Mouse (Mus musculus): Measurements from ENCODE around the gene Endou. TPM values are rescaled to one million over a fixed set of nuclear protein-coding genes. Genes with fewer than 3 reads are reported as not detected.

Gene Endou
- total RNA-seq, 2 experiments from 2014 or later, result 1.1 to 1.2 TPM

GRCm38 (mm10) chr15:97727048-97727447 is 4.1 kb downstream of the Endou start:
- no peak for DNase-seq

GRCm38 (mm10) chr15:97726310-97726709 is 4.8 kb downstream of the Endou start:
- DNase-seq, result no peak

- DNase-seq, result peak; percentile 47
These were observed 5.8 kb downstream of the Endou start for GRCm38 (mm10) chr15:97725198-97725785.

GRCm38 (mm10) chr15:97724346-97725197 is 6.6 kb downstream of the Endou start:
- DNase-seq, result no peak

GRCm38 (mm10) chr15:97723536-97724345 is 7.4 kb downstream of the Endou start:
- no peak for DNase-seq

- DNase-seq, result no peak
These were observed 10.0 kb downstream of the Endou start for GRCm38 (mm10) chr15:97721008-97721701.

GRCm38 (mm10) chr15:97720026-97720675 is 11.0 kb downstream of the Endou start:
- no peak for DNase-seq

GRCm38 (mm10) chr15:97719494-97719893 is 11.6 kb downstream of the Endou start:
- no peak for DNase-seq

- no peak for DNase-seq
These were observed 12.5 kb downstream of the Endou start for GRCm38 (mm10) chr15:97718535-97719155.

- peak; percentile 75 for DNase-seq
These were observed 13.1 kb downstream of the Endou start for GRCm38 (mm10) chr15:97717861-97718534.

- no peak for DNase-seq
These were observed 14.4 kb downstream of the Endou start for GRCm38 (mm10) chr15:97716782-97717181.

GRCm38 (mm10) chr15:97715734-97716133 is 15.4 kb downstream of the Endou start:
- no peak for DNase-seq

GRCm38 (mm10) chr15:97715083-97715482 is 16.1 kb downstream of the Endou start:
- DNase-seq, result no peak

GRCm38 (mm10) chr15:97712546-97712945 is 18.6 kb downstream of the Endou start:
- no peak for DNase-seq

GRCm38 (mm10) chr15:97710906-97711305 is 20.2 kb downstream of the Endou start:
- no peak for DNase-seq

GRCm38 (mm10) chr15:97705211-97706050 is 25.7 kb downstream of the Endou start, which contains the start of gene Rpap3:
TSS of gene Rpap3 (minus strand) at chr15:97705825.
- peak; percentile 94 for DNase-seq

GRCm38 (mm10) chr15:97696616-97697015 is 34.5 kb downstream of the Endou start:
- DNase-seq, result no peak

- peak; percentile 39 for DNase-seq
These were observed 37.7 kb downstream of the Endou start for GRCm38 (mm10) chr15:97693411-97693810.

- no peak for DNase-seq
These were observed 47.0 kb downstream of the Endou start for GRCm38 (mm10) chr15:97684118-97684517.

GRCm38 (mm10) chr15:97682053-97682452 is 49.1 kb downstream of the Endou start:
- DNase-seq, result no peak

All from adrenal gland, postnatal 10 days (tissue).